Mouse (Mus musculus) CH12F3 (cell line): Measurements from ENCODE around the gene Lpin1.

Source experiments
- in situ Hi-C: fragments of 300-500 bp; cut with MboI; formaldehyde crosslinking; loops from 2 replicates; pipeline ENCODE4 v1.14.3; 2020; ENCODE audit warnings: low sequenced_read_pairs

Lpin1 gene

GRCm38 (mm10) chr12:16583313-16583712 lies 27.5 kb downstream of the Lpin1 start:
- in situ Hi-C loops: no loop called here

GRCm38 (mm10) chr12:16580306-16580705 lies 30.5 kb downstream of the Lpin1 start:
- in situ Hi-C loops: no loop called here

GRCm38 (mm10) chr12:16577665-16578233 lies 33.0 kb downstream of the Lpin1 start:
- in situ Hi-C loops: no loop called here

- in situ Hi-C loops: loop anchor here (5.0 kb wide), 1 partner anchor 61 kb away; no protein-coding TSS in a partner anchor
Measured at GRCm38 (mm10) chr12:16571278-16571677, 39.5 kb downstream of the Lpin1 start.

- in situ Hi-C loops: loop anchor here (5.0 kb wide), 1 partner anchor 62 kb away; no protein-coding TSS in a partner anchor
Measured at GRCm38 (mm10) chr12:16570371-16571060, 40.2 kb downstream of the Lpin1 start.

GRCm38 (mm10) chr12:16568936-16569650 lies 41.7 kb downstream of the Lpin1 start:
- in situ Hi-C loops: no loop called here

- in situ Hi-C loops: no loop called here
Measured at GRCm38 (mm10) chr12:16568496-16568895, 42.3 kb downstream of the Lpin1 start.

GRCm38 (mm10) chr12:16568090-16568489 lies 42.7 kb downstream of the Lpin1 start:
- in situ Hi-C loops: no loop called here

- in situ Hi-C loops: no loop called here
Measured at GRCm38 (mm10) chr12:16563427-16563826, 47.3 kb downstream of the Lpin1 start.

GRCm38 (mm10) chr12:16562647-16563046 lies 48.1 kb downstream of the Lpin1 start:
- in situ Hi-C loops: no loop called here

GRCm38 (mm10) chr12:16562181-16562580 lies 48.6 kb downstream of the Lpin1 start:
- in situ Hi-C loops: no loop called here

GRCm38 (mm10) chr12:16557271-16557670 lies 53.5 kb downstream of the Lpin1 start:
- in situ Hi-C loops: no loop called here

GRCm38 (mm10) chr12:16554171-16554570 lies 56.6 kb downstream of the Lpin1 start:
- in situ Hi-C loops: no loop called here

GRCm38 (mm10) chr12:16552108-16552771 lies 58.5 kb downstream of the Lpin1 start:
- in situ Hi-C loops: no loop called here

- in situ Hi-C loops: no loop called here
Measured at GRCm38 (mm10) chr12:16550983-16551454, 59.7 kb downstream of the Lpin1 start.

GRCm38 (mm10) chr12:16548824-16549375 lies 61.9 kb downstream of the Lpin1 start:
- in situ Hi-C loops: no loop called here

- in situ Hi-C loops: no loop called here
Measured at GRCm38 (mm10) chr12:16541606-16542005, 69.2 kb downstream of the Lpin1 start.

- in situ Hi-C loops: no loop called here
Measured at GRCm38 (mm10) chr12:16540712-16541111, 70.1 kb downstream of the Lpin1 start.

GRCm38 (mm10) chr12:16539965-16540661 lies 70.7 kb downstream of the Lpin1 start:
- in situ Hi-C loops: loop anchor here (10.0 kb wide), 2 partner anchors 725 to 1005 kb away; partner anchors contain the start of gene Trib2

- in situ Hi-C loops: loop anchor here (10.0 kb wide), 2 partner anchors 719 to 999 kb away; partner anchors contain the start of gene Trib2
Measured at GRCm38 (mm10) chr12:16533331-16533828, 77.4 kb downstream of the Lpin1 start.
